Mouse (Mus musculus): Measurements from ENCODE around the gene Dchs2. TPM values are rescaled to one million over a fixed set of nuclear protein-coding genes. Genes with fewer than 3 reads are reported as not detected.
A peak's percentile ranks its signal among the peaks of the same experiment; 100 is the strongest.

The Dchs2 gene
- total and polyA plus RNA-seq, 3 experiments, result 0.14 to 0.80 (median 0.52) TPM

DNA sequence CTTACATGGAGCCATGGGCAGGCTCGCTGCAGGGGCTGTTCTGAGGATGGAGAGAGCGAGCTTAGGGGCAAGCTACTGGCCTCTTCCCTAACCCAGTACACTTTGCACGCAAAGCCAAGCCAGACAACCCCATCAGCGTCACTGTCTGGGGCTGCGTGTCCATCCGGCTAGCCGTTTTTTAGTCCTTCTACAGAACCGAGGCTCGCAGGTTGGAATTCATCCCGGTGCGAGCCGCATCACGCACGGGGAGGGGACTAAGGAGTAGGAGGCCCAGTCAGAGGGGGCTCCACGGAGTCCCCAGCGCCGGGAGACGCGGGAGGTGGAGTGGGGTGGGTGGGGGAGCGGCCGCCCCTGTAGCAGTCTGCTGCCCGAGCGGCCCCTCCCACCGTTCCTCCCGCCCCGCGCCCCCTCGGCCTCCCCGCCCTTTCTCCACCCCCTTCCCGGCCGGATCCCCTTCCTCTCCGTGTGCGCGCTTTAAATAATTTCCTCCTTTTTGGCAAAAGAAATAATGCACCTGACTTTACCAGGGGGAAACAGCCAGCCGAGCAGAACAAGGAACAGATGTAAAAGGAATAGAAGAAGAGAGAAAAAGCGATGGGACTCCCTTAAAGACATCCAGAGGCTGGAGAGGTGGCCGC lies 541 bp upstream of the Dchs2 start:
- intact Hi-C loops (cut with DNase I), result no loop called here
- H3K36me3 ChIP-seq (ENCODE audit: control insufficient read depth, insufficient read depth, low read length), result no peaks in the 10 kb centered on the region
- WGBS, result 2% methylated on average over 37 of the region's 37 CpGs
- H3K9ac ChIP-seq (ENCODE audit: low read depth, low read length), result no peak overlapping the region
- H3K79me2 ChIP-seq (replicated peaks; ENCODE audit: control insufficient read depth, insufficient read depth, low read length), result no peaks in the 10 kb centered on the region
- H3K4me3 ChIP-seq, result peak overlapping the region; percentile 46
- H3K27me3 ChIP-seq (ENCODE audit: control insufficient read depth, insufficient read depth, low read length), result peaks cover 15% of the 10 kb centered on the region
- H3K4me1 ChIP-seq (ENCODE audit: control insufficient read depth, insufficient read depth, low read length), result no peaks in the 10 kb centered on the region
- TF ChIP-seq EP300 (IDR thresholded peaks at IDR 0.05; ENCODE audit: insufficient read depth, low read depth, low read length) (no peak), POLR2A (IDR thresholded peaks at IDR 0.05; ENCODE audit: insufficient read depth, low read depth, low read length) (no peak), CTCF (IDR thresholded peaks at IDR 0.05) (no peak)
- H3K27ac ChIP-seq, result no peak overlapping the region
- DNase-seq, result peak; percentile 27 to 53

DNA sequence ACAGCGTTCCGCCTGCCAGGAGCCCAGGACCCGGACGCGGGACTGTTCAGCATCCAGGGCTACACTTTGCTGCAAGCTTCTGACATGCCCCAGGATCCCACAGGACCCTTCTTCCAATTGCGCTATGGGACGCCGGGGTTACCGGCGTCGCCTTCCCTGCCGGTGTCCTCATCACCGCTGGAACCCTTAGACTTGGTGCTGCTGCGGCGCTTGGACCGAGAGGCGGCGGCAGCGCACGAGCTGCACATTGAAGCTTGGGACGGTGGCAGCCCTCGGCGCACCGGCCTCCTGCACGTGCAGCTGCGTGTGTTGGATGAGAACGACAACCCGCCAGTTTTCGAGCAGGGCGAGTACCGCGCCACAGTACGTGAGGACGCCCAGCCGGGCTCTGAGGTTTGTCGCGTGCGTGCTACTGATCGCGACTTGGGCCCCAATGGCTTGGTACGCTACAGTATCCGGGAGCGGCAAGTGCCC lies 738 bp downstream of the Dchs2 start:
- Histone ChIP-seq H3K36me3 (ENCODE audit: control insufficient read depth, insufficient read depth, low read length) (no peaks in the 10 kb centered on the region), H3K9ac (ENCODE audit: low read depth, low read length) (no peak overlapping the region), H3K27me3 (ENCODE audit: control insufficient read depth, insufficient read depth, low read length) (peaks cover 15% of the 10 kb centered on the region), H3K27ac (no peak overlapping the region), H3K4me1 (ENCODE audit: control insufficient read depth, insufficient read depth, low read length) (no peaks in the 10 kb centered on the region), H3K4me3 (peak overlapping the region; percentile 46), H3K79me2 (replicated peaks; ENCODE audit: control insufficient read depth, insufficient read depth, low read length) (no peaks in the 10 kb centered on the region)
- intact Hi-C loops (cut with DNase I), result no loop called here
- TF ChIP-seq CTCF (IDR thresholded peaks at IDR 0.05) (no peak), EP300 (IDR thresholded peaks at IDR 0.05; ENCODE audit: insufficient read depth, low read depth, low read length) (no peak), POLR2A (IDR thresholded peaks at IDR 0.05; ENCODE audit: insufficient read depth, low read depth, low read length) (no peak)
- peak; percentile 18 to 35 for DNase-seq
- WGBS, result 1% methylated on average over 43 of the region's 43 CpGs

- TF ChIP-seq CTCF (IDR thresholded peaks at IDR 0.05), result no peak
- no peak for TF ChIP-seq EP300 (IDR thresholded peaks at IDR 0.05; ENCODE audit: insufficient read depth, low read depth, low read length)
- no peak for TF ChIP-seq POLR2A (IDR thresholded peaks at IDR 0.05; ENCODE audit: insufficient read depth, low read depth, low read length)
- H3K27me3 ChIP-seq (ENCODE audit: control insufficient read depth, insufficient read depth, low read length), result peaks cover 15% of the 10 kb centered on the region
- no peak for DNase-seq
- no peaks in the 10 kb centered on the region for H3K4me1 ChIP-seq (ENCODE audit: control insufficient read depth, insufficient read depth, low read length)
- WGBS, result 6% methylated on average over 22 of the region's 22 CpGs
- no peaks in the 10 kb centered on the region for H3K36me3 ChIP-seq (ENCODE audit: control insufficient read depth, insufficient read depth, low read length)
- no peak overlapping the region; the same call in 1 of the 2 replicates for H3K4me3 ChIP-seq
- no peak overlapping the region for H3K9ac ChIP-seq (ENCODE audit: low read depth, low read length)
- H3K27ac ChIP-seq, result no peak overlapping the region
- intact Hi-C loops (cut with DNase I), result no loop called here
- no peaks in the 10 kb centered on the region for H3K79me2 ChIP-seq (replicated peaks; ENCODE audit: control insufficient read depth, insufficient read depth, low read length)
Observed at GRCm38 (mm10) chr3:83129151-83129550, 1.4 kb downstream of the Dchs2 start.

GRCm38 (mm10) chr3:83136413-83136812 lies 8.7 kb downstream of the Dchs2 start:
- H3K36me3 ChIP-seq (ENCODE audit: control insufficient read depth, insufficient read depth, low read length), result no peaks in the 10 kb centered on the region
- H3K4me1 ChIP-seq (ENCODE audit: control insufficient read depth, insufficient read depth, low read length), result no peaks in the 10 kb centered on the region
- TF ChIP-seq EP300 (IDR thresholded peaks at IDR 0.05; ENCODE audit: insufficient read depth, low read depth, low read length) (no peak), CTCF (IDR thresholded peaks at IDR 0.05) (no peak), POLR2A (IDR thresholded peaks at IDR 0.05; ENCODE audit: insufficient read depth, low read depth, low read length) (no peak)
- peak; percentile 35 to 41 for DNase-seq
- H3K9ac ChIP-seq (ENCODE audit: low read depth, low read length), result no peak overlapping the region
- H3K4me3 ChIP-seq, result no peak overlapping the region
- intact Hi-C loops (cut with DNase I), result no loop called here
- H3K79me2 ChIP-seq (replicated peaks; ENCODE audit: control insufficient read depth, insufficient read depth, low read length), result no peaks in the 10 kb centered on the region
- no peak overlapping the region for H3K27ac ChIP-seq
- H3K27me3 ChIP-seq (ENCODE audit: control insufficient read depth, insufficient read depth, low read length), result no peaks in the 10 kb centered on the region
- 35% methylated on average over 7 of the region's 7 CpGs for WGBS

- Histone ChIP-seq H3K4me3 (no peak overlapping the region), H3K27ac (no peak overlapping the region), H3K27me3 (ENCODE audit: control insufficient read depth, insufficient read depth, low read length) (no peaks in the 10 kb centered on the region), H3K9ac (ENCODE audit: low read depth, low read length) (no peak overlapping the region), H3K79me2 (replicated peaks; ENCODE audit: control insufficient read depth, insufficient read depth, low read length) (no peaks in the 10 kb centered on the region), H3K4me1 (ENCODE audit: control insufficient read depth, insufficient read depth, low read length) (no peaks in the 10 kb centered on the region), H3K36me3 (ENCODE audit: control insufficient read depth, insufficient read depth, low read length) (no peaks in the 10 kb centered on the region)
- no peak for TF ChIP-seq EP300 (IDR thresholded peaks at IDR 0.05; ENCODE audit: insufficient read depth, low read depth, low read length)
- no peak for TF ChIP-seq POLR2A (IDR thresholded peaks at IDR 0.05; ENCODE audit: insufficient read depth, low read depth, low read length)
- TF ChIP-seq CTCF (IDR thresholded peaks at IDR 0.05), result peak; percentile 47
- intact Hi-C loops (cut with DNase I), result no loop called here
- peak in 1 of 2 experiments; percentile 13 for DNase-seq
- 77% methylated on average over 2 of the region's 2 CpGs for WGBS
Observed at GRCm38 (mm10) chr3:83138820-83139219, 11.1 kb downstream of the Dchs2 start.

DNA sequence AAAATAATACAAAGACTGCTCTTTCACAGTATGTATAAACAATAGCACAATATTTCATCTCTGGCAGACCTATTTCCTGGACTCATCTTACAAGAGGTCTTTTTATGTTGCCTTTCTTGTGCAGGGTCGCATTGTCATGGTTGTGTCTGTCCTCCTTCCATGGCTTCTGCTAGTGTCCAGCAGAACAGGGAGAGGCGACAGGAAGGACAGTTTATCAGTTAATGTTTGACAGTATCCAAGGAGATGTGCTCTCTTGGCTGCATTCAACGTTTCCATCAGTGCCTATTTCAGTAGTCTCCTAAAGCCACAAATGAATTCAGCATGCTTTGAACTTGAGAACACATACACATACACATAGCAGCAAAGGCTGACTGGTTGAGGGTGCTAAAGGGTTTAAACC lies 17.9 kb downstream of the Dchs2 start:
- Histone ChIP-seq H3K9ac (ENCODE audit: low read depth, low read length) (no peak overlapping the region), H3K4me1 (ENCODE audit: control insufficient read depth, insufficient read depth, low read length) (no peaks in the 10 kb centered on the region; the same call in 1 of the 2 replicates), H3K27ac (0 out of 2 replicates have a peak overlapping the region, but pooled peaks have one; percentile 13), H3K27me3 (ENCODE audit: control insufficient read depth, insufficient read depth, low read length) (no peaks in the 10 kb centered on the region), H3K4me3 (no peak overlapping the region), H3K36me3 (ENCODE audit: control insufficient read depth, insufficient read depth, low read length) (no peaks in the 10 kb centered on the region), H3K79me2 (replicated peaks; ENCODE audit: control insufficient read depth, insufficient read depth, low read length) (no peaks in the 10 kb centered on the region)
- 20% methylated on average over 3 of the region's 3 CpGs for WGBS
- DNase-seq, result no peak
- TF ChIP-seq POLR2A (IDR thresholded peaks at IDR 0.05; ENCODE audit: insufficient read depth, low read depth, low read length) (no peak), EP300 (IDR thresholded peaks at IDR 0.05; ENCODE audit: insufficient read depth, low read depth, low read length) (no peak), CTCF (IDR thresholded peaks at IDR 0.05) (no peak)
- intact Hi-C loops (cut with DNase I), result no loop called here
